Mouse (Mus musculus): ENCODE results near the gene 4931414P19Rik.

The 4931414P19Rik gene

GRCm38 (mm10) chr14:54583681-54584338, 22.0 kb downstream of the 4931414P19Rik start:
- DNase-seq (ENCODE audit: low spot score): peak; percentile 67

- no peak for DNase-seq (ENCODE audit: low spot score)
These were observed 23.3 kb downstream of the 4931414P19Rik start for GRCm38 (mm10) chr14:54582536-54582935.

GRCm38 (mm10) chr14:54579638-54580037, 26.2 kb downstream of the 4931414P19Rik start:
- DNase-seq (ENCODE audit: low spot score): no peak

- peak; percentile 56 for DNase-seq (ENCODE audit: low spot score)
These were observed 27.7 kb downstream of the 4931414P19Rik start for GRCm38 (mm10) chr14:54578063-54578462.

- DNase-seq (ENCODE audit: low spot score): peak; percentile 94
These were observed 28.5 kb downstream of the 4931414P19Rik start, which contains the start of gene Ajuba for GRCm38 (mm10) chr14:54577089-54577982. Gene Ajuba (minus strand): TSS chr14:54577558.

GRCm38 (mm10) chr14:54576241-54577088, 29.3 kb downstream of the 4931414P19Rik start:
- DNase-seq (ENCODE audit: low spot score): peak; percentile 39

- DNase-seq (ENCODE audit: low spot score): peak; percentile 93
These were observed 30.2 kb downstream of the 4931414P19Rik start for GRCm38 (mm10) chr14:54575631-54576030.

- DNase-seq (ENCODE audit: low spot score): no peak
These were observed 30.8 kb downstream of the 4931414P19Rik start for GRCm38 (mm10) chr14:54575031-54575430.

- DNase-seq (ENCODE audit: low spot score): peak; percentile 91
These were observed 31.5 kb downstream of the 4931414P19Rik start for GRCm38 (mm10) chr14:54574253-54574652.

- DNase-seq (ENCODE audit: low spot score): peak; percentile 84
These were observed 32.7 kb downstream of the 4931414P19Rik start for GRCm38 (mm10) chr14:54572790-54573736.

- no peak for DNase-seq (ENCODE audit: low spot score)
These were observed 33.7 kb downstream of the 4931414P19Rik start for GRCm38 (mm10) chr14:54572122-54572521.

- DNase-seq (ENCODE audit: low spot score): no peak
These were observed 36.1 kb downstream of the 4931414P19Rik start for GRCm38 (mm10) chr14:54569451-54570392.

- peak; percentile 73 for DNase-seq (ENCODE audit: low spot score)
These were observed 36.9 kb downstream of the 4931414P19Rik start for GRCm38 (mm10) chr14:54568694-54569414.

- no peak for DNase-seq (ENCODE audit: low spot score)
These were observed 45.1 kb downstream of the 4931414P19Rik start for GRCm38 (mm10) chr14:54560527-54561242.

- DNase-seq (ENCODE audit: low spot score): no peak
These were observed 48.5 kb downstream of the 4931414P19Rik start for GRCm38 (mm10) chr14:54557330-54557729.

- peak; percentile 85 for DNase-seq (ENCODE audit: low spot score)
These were observed 51.6 kb downstream of the 4931414P19Rik start, which contains the start of gene Haus4 for GRCm38 (mm10) chr14:54553975-54554769. Gene Haus4 (minus strand): TSS chr14:54554616.

- DNase-seq (ENCODE audit: low spot score): no peak
These were observed 52.3 kb downstream of the 4931414P19Rik start for GRCm38 (mm10) chr14:54553454-54553974.
